ENCODE assay signal across 31 mouse cellular contexts in genomic region chr12:85007021-85007420, GRCm38 (mm10).
"Had no signal": no experiment of that assay in that cellular context is flagged by ENCODE, and none has a peak within 500 bp of the region (broad histone marks: within the 10 kb centered on the region; RNA-seq: fewer than 3 reads in every experiment).

No protein-coding gene starts in this region.

- H3K9ac ChIP-seq: heart, embryonic 12.5 days; heart, embryonic 13.5 days; heart, embryonic 15.5 days; hindbrain, embryonic 12.5 days; hindbrain, embryonic 13.5 days; hindbrain, embryonic 14.5 days; hindbrain, embryonic 15.5 days; intestine, embryonic 15.5 days; kidney, embryonic 15.5 days had no signal

- ATAC-seq: hindbrain, embryonic 16.5 days; hindbrain, postnatal 0 days; inflammation-experienced regulatory T-cells, adult 6 months; intestine, embryonic 15.5 days; intestine, embryonic 16.5 days; intestine, postnatal 0 days had no signal

- H3K27me3 ChIP-seq: heart, embryonic 12.5 days; heart, embryonic 13.5 days; heart, embryonic 15.5 days; hindbrain, embryonic 12.5 days; hindbrain, embryonic 13.5 days; hindbrain, embryonic 15.5 days; intestine, embryonic 15.5 days; kidney, embryonic 15.5 days had no signal

- H3K9me3 ChIP-seq: heart, embryonic 10.5 days; heart, embryonic 15.5 days; hindbrain, embryonic 10.5 days; hindbrain, embryonic 12.5 days; hindbrain, embryonic 13.5 days; hindbrain, embryonic 15.5 days; intestine, embryonic 15.5 days had no signal

- H3K36me3 ChIP-seq: intestine, embryonic 15.5 days had no signal

- H3K4me3 ChIP-seq: heart, embryonic 10.5 days; heart, embryonic 12.5 days; heart, embryonic 13.5 days; heart, embryonic 15.5 days; hindbrain, embryonic 10.5 days; hindbrain, embryonic 12.5 days; hindbrain, embryonic 13.5 days; hindbrain, embryonic 15.5 days; intestine, embryonic 15.5 days; kidney, embryonic 15.5 days; layer of hippocampus, adult 2 months; left cerebral cortex, adult 2 months had no signal

- H3K4me1 ChIP-seq: heart, embryonic 10.5 days; heart, embryonic 13.5 days; heart, embryonic 15.5 days; hindbrain, embryonic 10.5 days; hindbrain, embryonic 12.5 days; hindbrain, embryonic 13.5 days; hindbrain, embryonic 15.5 days; intestine, embryonic 15.5 days; kidney, embryonic 15.5 days had no signal

- H3K27ac ChIP-seq: heart, embryonic 10.5 days; heart, embryonic 13.5 days; heart, embryonic 15.5 days; hindbrain, embryonic 10.5 days; hindbrain, embryonic 12.5 days; hindbrain, embryonic 13.5 days; hindbrain, embryonic 14.5 days; hindbrain, embryonic 15.5 days; hindbrain, postnatal 0 days; intestine, embryonic 15.5 days; kidney, embryonic 15.5 days; kidney, postnatal 0 days; layer of hippocampus, adult 2 months; left cerebral cortex, adult 2 months had no signal

- H3K4me2 ChIP-seq: heart, embryonic 11.5 days; heart, embryonic 12.5 days; heart, embryonic 13.5 days; heart, embryonic 15.5 days; hindbrain, embryonic 12.5 days; hindbrain, embryonic 13.5 days; hindbrain, embryonic 14.5 days; hindbrain, embryonic 15.5 days; intestine, embryonic 15.5 days; kidney, embryonic 15.5 days had no signal

- DNase-seq: heart, postnatal 10 days; heart, postnatal 14 days; heart, postnatal 36 days; heart, postnatal 4 days; kidney, adult 18-20 months; kidney, postnatal 14 days; kidney, postnatal 25 days; kidney, postnatal 36 days; kidney, postnatal 4 days; layer of hippocampus, adult 9-11 months; layer of hippocampus, postnatal 36 days had no signal
